Mouse (Mus musculus) G1E-ER4 (cell line): ENCODE results near the gene Casz1. TPM values are rescaled to one million over a fixed set of nuclear protein-coding genes. Genes with fewer than 3 reads are reported as not detected.

Source experiments
- GATA1 ChIP-seq: IDR thresholded peaks from one replicate; pipeline ENCODE4 v1.8.0; 2012; ENCODE audit warnings: low read length, inconsistent platforms
- polyA plus RNA-seq: library from polyadenylated mRNA; stranded (reverse); fragments of >175 nt; gene quantifications from 2 replicates; pipeline ENCODE4 v1.2.3, GENCODE M21; 2012

Casz1 gene
- polyA plus RNA-seq, 1 experiment: not detected

GRCm38 (mm10) chr4:148947833-148948388 lies 143.7 kb downstream of the Casz1 start:
- no peak for TF ChIP-seq GATA1

DNA sequence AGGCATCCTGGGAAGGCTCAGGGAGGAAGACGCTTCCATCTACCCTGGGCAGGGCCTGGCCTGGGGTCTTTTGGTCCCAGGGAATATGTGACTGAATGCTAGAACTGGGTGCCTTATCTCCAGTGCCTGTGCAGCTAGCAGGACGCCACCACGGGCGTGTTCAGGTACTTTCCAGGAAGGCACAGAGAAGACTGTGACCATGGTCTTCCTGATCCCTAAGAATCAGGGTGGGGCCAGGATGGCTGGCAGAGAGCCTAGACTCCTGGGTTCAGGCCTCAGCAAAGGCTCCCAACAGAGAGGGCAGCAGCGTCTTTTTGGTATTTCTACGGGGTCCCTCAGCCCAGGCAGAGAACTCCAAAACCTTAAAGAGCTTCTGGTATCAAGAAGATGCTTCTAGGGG lies 146.3 kb downstream of the Casz1 start:
- no peak for TF ChIP-seq GATA1

GRCm38 (mm10) chr4:148950932-148951650 lies 146.9 kb downstream of the Casz1 start:
- TF ChIP-seq GATA1: no peak

DNA sequence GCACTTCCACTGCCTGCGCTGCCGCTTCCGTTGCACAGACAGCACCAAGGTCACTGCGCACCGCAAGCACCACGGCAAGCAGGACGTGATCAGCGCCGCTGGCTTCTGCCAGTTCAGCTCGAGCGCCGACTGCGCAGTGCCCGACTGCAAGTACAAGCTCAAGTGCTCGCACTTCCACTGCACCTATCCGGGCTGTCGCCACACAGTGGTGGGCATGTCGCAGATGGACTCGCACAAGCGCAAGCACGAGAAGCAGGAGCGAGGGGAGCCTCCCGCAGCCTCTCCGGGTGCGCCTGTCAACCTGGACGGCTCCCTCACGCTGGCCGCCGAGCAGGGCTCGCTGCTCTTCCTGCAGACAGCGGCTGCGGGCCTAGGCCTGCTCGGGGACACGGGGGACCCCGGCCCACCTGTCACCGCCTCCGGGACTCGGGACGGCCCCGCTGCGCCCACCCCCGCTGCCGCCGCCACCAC lies 147.6 kb downstream of the Casz1 start:
- no peak for TF ChIP-seq GATA1

DNA sequence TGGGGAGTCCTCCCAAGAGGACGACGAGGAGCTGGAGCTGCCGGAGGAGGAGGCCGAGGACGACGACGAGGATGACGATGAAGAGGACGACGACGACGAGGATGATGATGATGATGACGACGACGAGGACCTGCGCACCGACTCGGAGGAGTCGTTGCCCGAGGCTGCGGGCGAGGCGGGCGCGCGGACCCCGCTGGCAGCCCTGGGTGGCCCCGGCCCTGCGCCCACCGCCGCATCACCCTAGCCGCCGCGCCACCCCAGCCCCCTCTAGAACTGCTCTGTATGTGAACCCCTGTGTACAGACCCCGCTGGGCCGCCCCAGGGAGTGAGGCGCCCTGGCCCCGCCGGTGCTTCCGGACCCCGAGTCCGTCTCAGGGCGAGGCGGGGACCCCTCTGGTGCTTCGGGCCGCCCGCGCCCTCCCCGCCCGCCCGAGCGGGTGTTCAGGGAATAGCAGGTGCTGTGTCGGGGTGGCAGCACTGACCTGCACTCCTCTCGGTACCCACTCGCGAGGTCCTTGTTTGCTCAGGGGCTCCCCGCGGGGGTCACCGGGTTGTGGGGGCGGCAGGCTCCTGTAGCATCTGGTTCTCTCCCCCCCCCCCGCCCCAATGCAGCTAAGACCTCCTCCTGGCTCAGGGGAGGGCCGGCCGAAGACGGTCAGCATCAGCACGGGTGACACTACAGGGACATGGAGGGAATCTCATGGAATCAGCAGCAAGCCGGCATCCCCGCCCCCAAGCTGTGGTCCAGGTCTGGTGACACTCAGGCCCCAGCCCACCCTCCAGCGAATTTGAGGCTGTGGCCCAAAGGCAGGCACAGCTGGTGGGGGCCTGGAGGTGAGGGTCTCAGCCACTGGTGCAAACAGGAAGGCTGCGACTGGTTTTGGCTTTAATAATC lies 148.3 kb downstream of the Casz1 start:
- no peak for TF ChIP-seq GATA1

DNA sequence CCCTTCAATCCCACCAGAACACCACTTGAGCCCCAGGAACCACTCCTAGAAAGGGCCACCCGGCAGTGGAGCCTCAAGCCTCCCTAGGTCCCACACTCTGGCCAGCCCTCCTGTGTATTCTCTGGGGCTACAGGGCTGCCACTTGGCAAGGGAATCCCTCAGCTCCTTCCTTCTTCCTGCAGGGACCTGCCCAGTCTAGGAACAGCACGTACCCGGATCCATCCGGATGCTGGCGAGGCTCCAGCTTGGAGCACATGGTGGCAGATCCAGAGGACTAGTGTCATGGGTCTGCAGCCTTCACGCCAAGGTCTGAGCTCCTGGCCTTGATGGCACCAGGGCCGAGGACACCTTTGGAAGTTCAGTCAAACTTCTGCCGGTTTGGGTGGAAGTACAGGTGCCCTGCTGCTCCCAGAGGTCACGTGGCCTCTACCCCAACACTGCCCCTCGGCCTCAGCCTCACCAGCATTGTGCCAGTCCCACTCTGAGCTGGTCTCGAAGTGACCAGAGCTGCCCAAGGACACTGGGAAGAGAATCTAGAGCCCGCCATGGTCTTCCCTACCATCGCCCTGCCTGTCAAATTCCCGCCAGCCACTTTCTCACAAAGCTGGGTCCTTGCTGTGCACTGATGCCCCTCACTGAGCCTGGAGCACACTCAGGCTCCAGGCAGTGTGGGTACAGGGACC lies 151.0 kb downstream of the Casz1 start:
- TF ChIP-seq GATA1: no peak

GRCm38 (mm10) chr4:148960011-148960410 lies 155.8 kb downstream of the Casz1 start:
- TF ChIP-seq GATA1: no peak

DNA sequence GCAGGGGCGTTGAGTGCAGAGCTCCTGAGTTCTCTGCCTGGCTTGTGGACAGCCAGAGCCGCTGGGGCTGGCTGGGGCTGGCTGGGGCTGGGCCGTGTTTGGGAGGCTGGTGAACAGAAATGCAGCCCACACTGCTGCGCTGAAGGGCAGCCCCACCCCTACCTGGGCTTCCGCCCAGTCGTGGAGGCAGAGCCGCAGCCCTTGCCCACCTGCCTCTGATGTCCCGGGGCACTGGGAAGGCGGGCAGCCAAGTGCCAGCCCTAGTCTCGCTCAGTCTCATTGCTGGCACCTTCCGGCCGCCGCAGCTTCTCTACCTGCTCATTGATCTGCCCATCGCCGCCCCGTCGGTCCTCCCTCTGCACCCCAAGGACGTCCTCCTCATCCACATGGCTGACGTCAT lies 156.9 kb downstream of the Casz1 start:
- TF ChIP-seq GATA1: no peak

GRCm38 (mm10) chr4:148962096-148962495 lies 157.9 kb downstream of the Casz1 start:
- TF ChIP-seq GATA1: no peak

DNA sequence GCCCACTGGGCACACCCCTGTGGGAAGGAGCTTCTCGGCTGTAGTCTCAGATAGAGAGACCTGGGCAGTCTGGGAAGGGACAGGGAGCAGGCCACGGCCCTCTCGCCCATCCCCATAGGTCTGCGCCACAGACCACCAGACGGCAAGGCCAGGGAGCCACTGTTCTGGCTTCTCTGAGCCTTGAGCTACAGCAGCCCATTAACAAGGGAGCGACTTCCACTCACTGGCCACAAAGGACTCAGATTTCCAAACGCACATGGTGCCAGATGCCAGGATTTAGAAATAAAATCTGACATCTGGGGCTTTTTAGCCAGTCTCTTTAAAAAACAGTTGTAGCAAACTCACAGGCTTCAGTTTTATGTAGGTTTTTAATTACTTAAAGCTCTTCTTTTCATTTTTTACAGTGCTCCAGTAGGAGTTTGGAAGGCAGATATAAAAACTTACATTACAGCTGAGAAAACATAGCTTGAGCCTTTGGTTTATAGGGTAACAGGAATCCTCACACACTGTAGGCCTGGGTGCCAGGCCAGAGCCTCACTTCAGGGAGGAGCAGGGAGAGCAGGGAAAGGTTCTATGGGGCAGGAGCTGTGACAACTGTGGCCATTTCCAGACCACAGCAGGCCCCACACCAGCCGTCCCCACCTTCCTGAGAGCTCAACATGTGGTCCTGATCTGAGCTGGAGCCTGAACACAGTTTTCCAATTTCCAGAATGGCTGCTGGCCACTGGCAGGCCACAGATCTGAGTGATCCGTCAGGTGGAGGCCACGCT lies 160.5 kb downstream of the Casz1 start:
- TF ChIP-seq GATA1: no peak

DNA sequence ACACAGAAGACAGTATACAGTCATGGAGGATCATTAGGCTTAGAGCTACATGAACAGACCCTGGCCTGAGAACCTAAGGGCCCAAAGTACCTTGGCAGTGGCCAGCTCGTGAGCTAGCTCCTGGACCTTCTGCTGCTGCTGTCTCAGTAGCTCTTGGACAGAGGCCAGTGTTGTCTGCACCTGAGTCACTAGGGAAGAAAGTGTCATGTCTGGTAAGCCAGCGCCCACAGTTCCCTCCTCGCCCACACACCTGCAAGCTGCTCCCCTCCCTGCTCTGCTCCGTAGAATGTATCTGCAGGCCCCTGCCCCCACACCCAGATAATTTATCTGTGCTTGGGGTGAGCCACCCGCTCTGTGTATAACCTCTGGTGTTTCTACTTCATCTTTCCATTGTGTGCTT lies 161.9 kb downstream of the Casz1 start:
- TF ChIP-seq GATA1: no peak

DNA sequence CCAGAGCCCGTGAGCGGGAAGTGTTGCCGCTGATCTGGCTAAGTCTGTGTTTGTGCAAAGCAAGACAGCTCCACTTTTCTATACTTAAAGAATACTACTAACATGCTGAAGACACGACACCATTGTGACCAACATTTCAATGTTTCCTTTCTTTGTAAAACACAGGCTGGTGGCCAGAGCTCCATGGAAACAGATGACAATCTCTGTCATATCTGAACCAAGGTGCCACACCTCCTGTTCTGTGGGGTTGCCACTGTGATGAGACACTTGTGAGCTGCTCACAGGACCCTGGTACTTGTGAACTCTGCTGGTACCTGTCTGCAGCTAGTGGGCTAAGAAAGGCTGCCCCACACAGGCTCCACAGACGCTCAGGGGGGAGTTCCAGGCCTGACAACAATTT lies 164.6 kb downstream of the Casz1 start:
- no peak for TF ChIP-seq GATA1

DNA sequence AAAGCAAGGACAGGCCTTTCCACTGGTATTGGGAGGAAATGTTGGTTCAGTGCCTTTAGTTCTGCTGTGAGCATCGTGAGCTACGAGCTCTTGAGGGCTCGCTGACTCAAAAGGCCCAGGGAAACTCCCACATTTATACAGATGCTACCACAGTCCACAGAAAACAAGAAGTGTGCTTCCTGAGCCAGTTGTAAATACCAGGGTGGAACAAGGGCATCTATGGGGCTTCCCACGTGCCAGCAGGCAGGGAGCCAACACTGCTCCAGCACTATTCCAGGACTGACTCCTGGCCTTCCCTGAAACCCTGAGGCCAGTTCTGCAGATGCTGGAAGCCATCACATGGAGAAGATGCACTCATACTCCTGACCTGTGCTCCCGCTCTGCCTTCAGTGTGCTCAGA lies 165.4 kb downstream of the Casz1 start:
- no peak for TF ChIP-seq GATA1

DNA sequence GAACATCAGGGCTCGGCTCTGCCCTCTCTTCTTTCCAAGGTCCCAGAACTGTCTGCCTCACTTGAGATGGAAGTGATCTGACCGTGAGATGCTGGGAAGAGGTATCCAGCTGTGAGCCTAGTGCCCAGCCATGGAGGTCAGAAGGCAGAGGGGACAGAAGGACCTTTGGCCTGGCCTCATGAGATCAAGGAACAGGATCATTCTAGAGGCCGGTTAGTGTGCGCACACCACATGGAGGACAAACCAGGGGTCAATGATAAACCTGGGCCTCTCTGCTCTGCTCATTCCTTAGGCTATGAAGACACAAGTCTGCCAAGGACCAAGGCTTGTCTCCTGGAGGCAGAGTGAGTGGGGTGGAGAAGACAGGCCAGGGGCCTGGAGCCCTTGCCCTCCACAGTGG lies 166.5 kb downstream of the Casz1 start:
- no peak for TF ChIP-seq GATA1
